Mouse (Mus musculus) embryonic facial prominence, embryonic 11.5 days (tissue): ENCODE measurements around the gene Sat2. TPM values are rescaled to one million over a fixed set of nuclear protein-coding genes. Genes with fewer than 3 reads are reported as not detected.
"Not testable (repeated sequence)": the region's sequence is repeated elsewhere in the genome, so short reads cannot be mapped to it uniquely, and the experiment has no call there.

Experiments used
- ATAC-seq: fragments of 200-750 bp; cut with Nextera tagmentation; replicated peaks from 2 replicates; pipeline ENCODE4 v1.8.0; 2017; ENCODE audit warnings: low read depth; ENCODE audit not compliant: insufficient number of reproducible peaks, low FRiP score, low TSS enrichment
- DNase-seq: peaks from one replicate; pipeline ENCODE4 v3.0.0-alpha.2; 2015; ENCODE audit warnings: low spot score
- H3K27ac ChIP-seq: fragments of 300-500 bp; sonication (generic); replicated peaks from 2 replicates; pipeline ENCODE4 v1.5.1; 2014; ENCODE audit warnings: mild to moderate bottlenecking, low read depth, low read length, control low read depth
- H3K27me3 ChIP-seq: fragments of 300-500 bp; sonication (generic); 2 replicates; pipeline ENCODE4 v1.6.1; 2014; ENCODE audit warnings: mild to moderate bottlenecking, low read length, moderate library complexity, mixed read lengths; ENCODE audit not compliant: control insufficient read depth, insufficient read depth
- H3K36me3 ChIP-seq: fragments of 300-500 bp; sonication (generic); replicated peaks from 2 replicates; pipeline ENCODE4 v1.6.1; 2014; ENCODE audit warnings: low read depth, mild to moderate bottlenecking, low read length, moderate library complexity, mixed read lengths; ENCODE audit not compliant: control insufficient read depth, insufficient read depth
- H3K4me1 ChIP-seq: fragments of 300-500 bp; sonication (generic); 2 replicates; pipeline ENCODE4 v1.6.1; 2014; ENCODE audit warnings: low read length, mixed read lengths; ENCODE audit not compliant: control insufficient read depth, insufficient read depth
- H3K4me2 ChIP-seq: fragments of 300-500 bp; sonication (generic); 2 replicates; pipeline ENCODE4 v1.6.1; 2014; ENCODE audit warnings: low read depth, mild to moderate bottlenecking, control low read depth, low read length, moderate library complexity
- H3K4me3 ChIP-seq: fragments of 300-500 bp; sonication (generic); 2 replicates; pipeline ENCODE4 v1.5.1; 2014; ENCODE audit warnings: low read depth, low read length, control low read depth
- H3K9ac ChIP-seq: fragments of 300-500 bp; sonication (generic); replicated peaks from 2 replicates; pipeline ENCODE4 v1.6.1; 2014; ENCODE audit warnings: mild to moderate bottlenecking, control low read depth, low read length
- H3K9me3 ChIP-seq: fragments of 300-500 bp; sonication (generic); replicated peaks from 2 replicates; pipeline ENCODE4 v1.6.1; 2016; ENCODE audit warnings: mild to moderate bottlenecking, low read length, inconsistent platforms, mixed read lengths; ENCODE audit not compliant: control insufficient read depth
- WGBS: fragments of 180-500 bp; shearing (Covaris S2); extraction: QIAGEN DNeasy Blood & Tissue Kit; methylation state at CpG from one replicate; pipeline ENCODE4 v1.1.7; 2014; 5-methylcytosine and 5-hydroxymethylcytosine counted together
- polyA plus RNA-seq: library from polyadenylated mRNA; unstranded; fragments of >200 nt; fragmentation: Nextera tagmentation; extraction: Ambion mirVana; gene quantifications from 2 replicates; pipeline ENCODE4 v1.2.1, GENCODE M21; 2014

Gene Sat2
- polyA plus RNA-seq, 1 experiment from 2014 or later = 15.0 TPM

- 60% methylated on average over 4 of the region's 4 CpGs for WGBS
- no peak for DNase-seq
- no peak overlapping the region for H3K4me2 ChIP-seq
These were observed 10.9 kb upstream of the Sat2 start for GRCm38 (mm10) chr11:69610899-69611298.

GRCm38 (mm10) chr11:69613553-69614256 lies 8.1 kb upstream of the Sat2 start:
- Histone ChIP-seq H3K9me3 (no peaks in the 10 kb centered on the region), H3K9ac (peak overlapping the region; percentile 34), H3K27ac (no peak overlapping the region; the same call in 1 of the 2 replicates), H3K4me1 (no peaks in the 10 kb centered on the region; the same call in 1 of the 2 replicates), H3K36me3 (no peaks in the 10 kb centered on the region), H3K4me2 (peak overlapping the region; percentile 33), H3K27me3 (no peaks in the 10 kb centered on the region), H3K4me3 (no peak overlapping the region)
- DNase-seq (peak; percentile 89), ATAC-seq (0 out of 2 replicates have a peak, but pooled peaks have one; percentile 37)
- WGBS = 8% methylated on average over 19 of the region's 19 CpGs

More at GRCm38 (mm10) chr11:69610899-69611298, 10.9 kb upstream of the Sat2 start:
- no peaks in the 10 kb centered on the region for H3K36me3 ChIP-seq
- no peak for ATAC-seq
- H3K27ac ChIP-seq = no peak overlapping the region
- no peak overlapping the region for H3K9ac ChIP-seq
- no peak overlapping the region for H3K4me3 ChIP-seq
- H3K27me3 ChIP-seq = no peaks in the 10 kb centered on the region
- no peaks in the 10 kb centered on the region; the same call in 1 of the 2 replicates for H3K4me1 ChIP-seq
- no peaks in the 10 kb centered on the region for H3K9me3 ChIP-seq

- H3K9ac ChIP-seq, ATAC-seq, H3K4me1 ChIP-seq, H3K9me3 ChIP-seq, H3K27ac ChIP-seq, H3K4me2 ChIP-seq, H3K4me3 ChIP-seq, DNase-seq, H3K36me3 ChIP-seq, H3K27me3 ChIP-seq: not testable (repeated sequence)
- 48% methylated on average over 11 of the region's 11 CpGs for WGBS
These were observed 7.6 kb upstream of the Sat2 start for GRCm38 (mm10) chr11:69614257-69614588.

GRCm38 (mm10) chr11:69616781-69617180 lies 5.0 kb upstream of the Sat2 start:
- H3K4me3 ChIP-seq = no peak overlapping the region
- no peak overlapping the region for H3K4me2 ChIP-seq
- H3K4me1 ChIP-seq = no peaks in the 10 kb centered on the region; the same call in 1 of the 2 replicates
- H3K27ac ChIP-seq = no peak overlapping the region
- DNase-seq (no peak), ATAC-seq (no peak)
- 46% methylated on average over 10 of the region's 10 CpGs for WGBS
- H3K9me3 ChIP-seq = no peaks in the 10 kb centered on the region
- no peaks in the 10 kb centered on the region for H3K27me3 ChIP-seq
- H3K36me3 ChIP-seq = no peaks in the 10 kb centered on the region
- no peak overlapping the region for H3K9ac ChIP-seq

GRCm38 (mm10) chr11:69617805-69618204 lies 4.0 kb upstream of the Sat2 start, which contains the start of gene Shbg:
Gene Shbg, minus strand, starts transcription at chr11:69617905.
- Histone ChIP-seq H3K36me3 (no peaks in the 10 kb centered on the region), H3K4me2 (no peak within 1 kb of the TSS), H3K9me3 (no peaks in the 10 kb centered on the region), H3K4me3 (no peak within 1 kb of the TSS), H3K27ac (no peak within 1 kb of the TSS), H3K9ac (no peak within 1 kb of the TSS), H3K4me1 (no peaks in the 10 kb centered on the region), H3K27me3 (no peaks in the 10 kb centered on the region)
- ATAC-seq = no peak
- WGBS = 65% methylated on average over 5 of the region's 5 CpGs
- no peak for DNase-seq

GRCm38 (mm10) chr11:69620394-69621081 lies 1.3 kb upstream of the Sat2 start:
- no peaks in the 10 kb centered on the region for H3K9me3 ChIP-seq
- no peak overlapping the region for H3K9ac ChIP-seq
- H3K36me3 ChIP-seq = no peaks in the 10 kb centered on the region
- H3K4me3 ChIP-seq = no peak overlapping the region
- DNase-seq (no peak), ATAC-seq (no peak)
- WGBS = 79% methylated on average over 7 of the region's 7 CpGs
- H3K27ac ChIP-seq = no peak overlapping the region
- no peaks in the 10 kb centered on the region for H3K4me1 ChIP-seq
- H3K27me3 ChIP-seq = no peaks in the 10 kb centered on the region
- no peak overlapping the region for H3K4me2 ChIP-seq

GRCm38 (mm10) chr11:69622406-69622805 lies 582 bp downstream of the Sat2 start:
- DNase-seq = no peak
- Histone ChIP-seq H3K36me3 (no peaks in the 10 kb centered on the region), H3K4me2 (peak overlapping the region; percentile 65), H3K9ac (peak overlapping the region; percentile 63), H3K9me3 (no peaks in the 10 kb centered on the region), H3K27me3 (no peaks in the 10 kb centered on the region), H3K4me1 (no peaks in the 10 kb centered on the region), H3K4me3 (peak overlapping the region; percentile 40), H3K27ac (no peak overlapping the region)
- ATAC-seq = no peak
- 49% methylated on average over 6 of the region's 6 CpGs for WGBS

- DNase-seq (no peak), ATAC-seq (no peak)
- no peak overlapping the region for H3K4me2 ChIP-seq
- no peak overlapping the region for H3K4me3 ChIP-seq
- 70% methylated on average over 4 of the region's 4 CpGs for WGBS
- H3K27me3 ChIP-seq = no peaks in the 10 kb centered on the region
- H3K9me3 ChIP-seq = no peaks in the 10 kb centered on the region
- H3K27ac ChIP-seq = no peak overlapping the region
- no peak overlapping the region; the same call in 1 of the 2 replicates for H3K9ac ChIP-seq
- no peaks in the 10 kb centered on the region for H3K4me1 ChIP-seq
- no peaks in the 10 kb centered on the region for H3K36me3 ChIP-seq
These were observed 1.2 kb downstream of the Sat2 start for GRCm38 (mm10) chr11:69623006-69623405.
